Mouse (Mus musculus): ENCODE data around the gene Cyp4a29. TPM values are rescaled to one million over a fixed set of nuclear protein-coding genes. Genes with fewer than 3 reads are reported as not detected.

Cyp4a29 gene
- polyA plus RNA-seq, 1 experiment from 2014 or later = not detected

Other genes starting within 250 kb of the Cyp4a29 start
- gene Stil, start 241.9 kb upstream of the Cyp4a29 start, polyA plus RNA-seq (2016; fragmentation: Nextera tagmentation; extraction: Ambion mirVana) = 13.2 and 17.7 TPM in 2 replicates
- 2.3 and 2.5 TPM in 2 replicates for gene Tal1, start 185.7 kb upstream of the Cyp4a29 start, polyA plus RNA-seq (2016; fragmentation: Nextera tagmentation; extraction: Ambion mirVana)
- gene Pdzk1ip1, start 153.4 kb upstream of the Cyp4a29 start, polyA plus RNA-seq (2016; fragmentation: Nextera tagmentation; extraction: Ambion mirVana) = 11.7 and 15.4 TPM in 2 replicates
- 0.51 and 0.56 TPM in 2 replicates for gene Cyp4x1, start 107.8 kb upstream of the Cyp4a29 start, polyA plus RNA-seq (2016; fragmentation: Nextera tagmentation; extraction: Ambion mirVana)
- not detected in 2 replicates for gene Cyp4a12a, start 57.0 kb downstream of the Cyp4a29 start, polyA plus RNA-seq (2016; fragmentation: Nextera tagmentation; extraction: Ambion mirVana)
- not detected in 2 replicates for gene Cyp4a12b, start 169.5 kb downstream of the Cyp4a29 start, polyA plus RNA-seq (2016; fragmentation: Nextera tagmentation; extraction: Ambion mirVana)
- gene Cyp4a30b, start 210.5 kb downstream of the Cyp4a29 start, polyA plus RNA-seq (2016; fragmentation: Nextera tagmentation; extraction: Ambion mirVana) = not detected in 2 replicates

Measured in embryonic facial prominence, embryonic 12.5 days (tissue).